Mouse (Mus musculus): ENCODE results near the gene Hecw2. TPM values are rescaled to one million over a fixed set of nuclear protein-coding genes. Genes with fewer than 3 reads are reported as not detected.

The Hecw2 gene
- polyA plus RNA-seq, 1 experiment from 2014 or later: 5.5 TPM

- Histone ChIP-seq H3K4me3 (ENCODE audit: low read depth, low read length) (no peak overlapping the region), H3K9ac (ENCODE audit: low read length) (no peak overlapping the region), H3K4me1 (ENCODE audit: control insufficient read depth, insufficient read depth, low read length) (no peaks in the 10 kb centered on the region), H3K27me3 (ENCODE audit: control insufficient read depth, insufficient read depth, low read length) (no peaks in the 10 kb centered on the region), H3K9me3 (ENCODE audit: control insufficient read depth, low read length) (no peaks in the 10 kb centered on the region), H3K36me3 (ENCODE audit: control insufficient read depth, insufficient read depth, low read length) (no peaks in the 10 kb centered on the region), H3K27ac (ENCODE audit: low read depth, low read length) (no peak overlapping the region), H3K4me2 (ENCODE audit: low read depth) (no peak overlapping the region)
- DNase-seq (ENCODE audit: low spot score): no peak
- WGBS: 76% methylated on average over 2 of the region's 2 CpGs
- no peak for ATAC-seq (ENCODE audit: insufficient read depth, low FRiP score, low TSS enrichment)
Observed at GRCm38 (mm10) chr1:53846665-53847237, 348.2 kb downstream of the Hecw2 start.

GRCm38 (mm10) chr1:53845854-53846253 lies 349.1 kb downstream of the Hecw2 start:
- no peaks in the 10 kb centered on the region for H3K36me3 ChIP-seq (ENCODE audit: control insufficient read depth, insufficient read depth, low read length)
- H3K9me3 ChIP-seq (ENCODE audit: control insufficient read depth, low read length): no peaks in the 10 kb centered on the region
- H3K9ac ChIP-seq (ENCODE audit: low read length): no peak overlapping the region
- no peaks in the 10 kb centered on the region for H3K4me1 ChIP-seq (ENCODE audit: control insufficient read depth, insufficient read depth, low read length)
- no peak for DNase-seq (ENCODE audit: low spot score)
- WGBS: 92% methylated on average over 8 of the region's 8 CpGs
- H3K27me3 ChIP-seq (ENCODE audit: control insufficient read depth, insufficient read depth, low read length): no peaks in the 10 kb centered on the region
- no peak overlapping the region for H3K4me3 ChIP-seq (ENCODE audit: low read depth, low read length)
- ATAC-seq (ENCODE audit: insufficient read depth, low FRiP score, low TSS enrichment): no peak
- no peak overlapping the region for H3K27ac ChIP-seq (ENCODE audit: low read depth, low read length)
- H3K4me2 ChIP-seq (ENCODE audit: low read depth): no peak overlapping the region

GRCm38 (mm10) chr1:53844914-53845612 lies 349.9 kb downstream of the Hecw2 start:
- WGBS: 77% methylated on average over 5 of the region's 5 CpGs
- DNase-seq (ENCODE audit: low spot score): no peak
- no peaks in the 10 kb centered on the region for H3K27me3 ChIP-seq (ENCODE audit: control insufficient read depth, insufficient read depth, low read length)
- H3K4me1 ChIP-seq (ENCODE audit: control insufficient read depth, insufficient read depth, low read length): no peaks in the 10 kb centered on the region
- no peaks in the 10 kb centered on the region for H3K9me3 ChIP-seq (ENCODE audit: control insufficient read depth, low read length)
- no peak for ATAC-seq (ENCODE audit: insufficient read depth, low FRiP score, low TSS enrichment)
- no peaks in the 10 kb centered on the region for H3K36me3 ChIP-seq (ENCODE audit: control insufficient read depth, insufficient read depth, low read length)
- H3K4me3 ChIP-seq (ENCODE audit: low read depth, low read length): no peak overlapping the region
- H3K9ac ChIP-seq (ENCODE audit: low read length): no peak overlapping the region
- H3K4me2 ChIP-seq (ENCODE audit: low read depth): no peak overlapping the region
- H3K27ac ChIP-seq (ENCODE audit: low read depth, low read length): no peak overlapping the region

- Histone ChIP-seq H3K4me1 (ENCODE audit: control insufficient read depth, insufficient read depth, low read length) (no peaks in the 10 kb centered on the region), H3K9ac (ENCODE audit: low read length) (no peak overlapping the region), H3K27ac (ENCODE audit: low read depth, low read length) (no peak overlapping the region), H3K4me3 (ENCODE audit: low read depth, low read length) (no peak overlapping the region), H3K36me3 (ENCODE audit: control insufficient read depth, insufficient read depth, low read length) (no peaks in the 10 kb centered on the region), H3K9me3 (ENCODE audit: control insufficient read depth, low read length) (no peaks in the 10 kb centered on the region), H3K4me2 (ENCODE audit: low read depth) (no peak overlapping the region), H3K27me3 (ENCODE audit: control insufficient read depth, insufficient read depth, low read length) (no peaks in the 10 kb centered on the region)
- WGBS: 91% methylated on average over 8 of the region's 8 CpGs
- no peak for DNase-seq (ENCODE audit: low spot score)
- ATAC-seq (ENCODE audit: insufficient read depth, low FRiP score, low TSS enrichment): no peak
Observed at GRCm38 (mm10) chr1:53844122-53844913, 350.6 kb downstream of the Hecw2 start.

GRCm38 (mm10) chr1:53843051-53843450 lies 351.9 kb downstream of the Hecw2 start:
- no peaks in the 10 kb centered on the region for H3K9me3 ChIP-seq (ENCODE audit: control insufficient read depth, low read length)
- 77% methylated on average over 3 of the region's 3 CpGs for WGBS
- H3K27ac ChIP-seq (ENCODE audit: low read depth, low read length): no peak overlapping the region
- H3K4me3 ChIP-seq (ENCODE audit: low read depth, low read length): no peak overlapping the region
- ATAC-seq (ENCODE audit: insufficient read depth, low FRiP score, low TSS enrichment): no peak
- H3K4me2 ChIP-seq (ENCODE audit: low read depth): no peak overlapping the region
- H3K4me1 ChIP-seq (ENCODE audit: control insufficient read depth, insufficient read depth, low read length): no peaks in the 10 kb centered on the region
- H3K36me3 ChIP-seq (ENCODE audit: control insufficient read depth, insufficient read depth, low read length): no peaks in the 10 kb centered on the region
- H3K27me3 ChIP-seq (ENCODE audit: control insufficient read depth, insufficient read depth, low read length): no peaks in the 10 kb centered on the region
- no peak for DNase-seq (ENCODE audit: low spot score)
- H3K9ac ChIP-seq (ENCODE audit: low read length): no peak overlapping the region

- no peaks in the 10 kb centered on the region for H3K4me1 ChIP-seq (ENCODE audit: control insufficient read depth, insufficient read depth, low read length)
- WGBS: 73% methylated on average over 4 of the region's 4 CpGs
- H3K9me3 ChIP-seq (ENCODE audit: control insufficient read depth, low read length): no peaks in the 10 kb centered on the region
- H3K9ac ChIP-seq (ENCODE audit: low read length): no peak overlapping the region
- no peak overlapping the region for H3K4me2 ChIP-seq (ENCODE audit: low read depth)
- no peak for ATAC-seq (ENCODE audit: insufficient read depth, low FRiP score, low TSS enrichment)
- H3K27me3 ChIP-seq (ENCODE audit: control insufficient read depth, insufficient read depth, low read length): no peaks in the 10 kb centered on the region
- H3K36me3 ChIP-seq (ENCODE audit: control insufficient read depth, insufficient read depth, low read length): no peaks in the 10 kb centered on the region
- H3K4me3 ChIP-seq (ENCODE audit: low read depth, low read length): no peak overlapping the region
- no peak overlapping the region for H3K27ac ChIP-seq (ENCODE audit: low read depth, low read length)
- no peak for DNase-seq (ENCODE audit: low spot score)
Observed at GRCm38 (mm10) chr1:53841080-53841479, 353.9 kb downstream of the Hecw2 start.

GRCm38 (mm10) chr1:53839392-53839791 lies 355.6 kb downstream of the Hecw2 start:
- Histone ChIP-seq H3K9me3 (ENCODE audit: control insufficient read depth, low read length) (no peaks in the 10 kb centered on the region), H3K36me3 (ENCODE audit: control insufficient read depth, insufficient read depth, low read length) (no peaks in the 10 kb centered on the region), H3K4me3 (ENCODE audit: low read depth, low read length) (no peak overlapping the region), H3K4me1 (ENCODE audit: control insufficient read depth, insufficient read depth, low read length) (no peaks in the 10 kb centered on the region), H3K27me3 (ENCODE audit: control insufficient read depth, insufficient read depth, low read length) (no peaks in the 10 kb centered on the region), H3K27ac (ENCODE audit: low read depth, low read length) (no peak overlapping the region), H3K9ac (ENCODE audit: low read length) (no peak overlapping the region), H3K4me2 (ENCODE audit: low read depth) (no peak overlapping the region)
- DNase-seq (ENCODE audit: low spot score): no peak
- ATAC-seq (ENCODE audit: insufficient read depth, low FRiP score, low TSS enrichment): no peak
- WGBS: 72% methylated on average over 2 of the region's 2 CpGs

GRCm38 (mm10) chr1:53838182-53838859 lies 356.6 kb downstream of the Hecw2 start:
- DNase-seq (ENCODE audit: low spot score): no peak
- Histone ChIP-seq H3K4me1 (ENCODE audit: control insufficient read depth, insufficient read depth, low read length) (no peaks in the 10 kb centered on the region), H3K4me2 (ENCODE audit: low read depth) (no peak overlapping the region), H3K9me3 (ENCODE audit: control insufficient read depth, low read length) (no peaks in the 10 kb centered on the region), H3K27me3 (ENCODE audit: control insufficient read depth, insufficient read depth, low read length) (no peaks in the 10 kb centered on the region), H3K27ac (ENCODE audit: low read depth, low read length) (no peak overlapping the region), H3K36me3 (ENCODE audit: control insufficient read depth, insufficient read depth, low read length) (no peaks in the 10 kb centered on the region), H3K4me3 (ENCODE audit: low read depth, low read length) (no peak overlapping the region), H3K9ac (ENCODE audit: low read length) (no peak overlapping the region)
- whole genome bisulfite sequencing: 93% methylated on average over 8 of the region's 8 CpGs
- ATAC-seq (ENCODE audit: insufficient read depth, low FRiP score, low TSS enrichment): no peak
